In genomic region chr3:109309317-109310265, GRCm38 (mm10) we compare ENCODE assay signal across 9 mouse cellular contexts. TPM values are rescaled to one million over a fixed set of nuclear protein-coding genes. Genes with fewer than 3 reads are reported as not detected.
A peak's percentile ranks its signal among the peaks of the same experiment; 100 is the strongest.
DNase-seq lines count a peak whose midpoint lies in the region; ATAC-seq and TF ChIP-seq lines count a peak whose summit lies in the region.
"Had no signal": no experiment of that assay in that cellular context is flagged by ENCODE, and none has a peak within 500 bp of the region (broad histone marks: within the 10 kb centered on the region; RNA-seq: fewer than 3 reads in every experiment).

No protein-coding gene starts in this region.

- no peak for ATAC-seq in lung, embryonic 14.5 days (ENCODE audit: insufficient read depth)
- peak; percentile 21; the same call in 1 of the 2 replicates for ATAC-seq in intestine, embryonic 16.5 days
- no peak for ATAC-seq in hindbrain, embryonic 16.5 days
- ATAC-seq in midbrain, embryonic 14.5 days (ENCODE audit: low FRiP score, low TSS enrichment): no peak

- H3K4me2 ChIP-seq in lung, embryonic 14.5 days: no peak overlapping the region
- no peak overlapping the region for H3K4me2 ChIP-seq in intestine, embryonic 16.5 days (ENCODE audit: low read depth, low read length)
- no peak overlapping the region for H3K4me2 ChIP-seq in hindbrain, embryonic 16.5 days (ENCODE audit: low read length)
- H3K4me2 ChIP-seq in midbrain, embryonic 14.5 days (ENCODE audit: low read length): no peak overlapping the region

- H3K27me3 ChIP-seq in lung, embryonic 14.5 days (ENCODE audit: insufficient read depth, low read length): no peaks in the 10 kb centered on the region
- no peaks in the 10 kb centered on the region for H3K27me3 ChIP-seq in intestine, embryonic 16.5 days (replicated peaks; ENCODE audit: control insufficient read depth, insufficient read depth, low read length)
- no peaks in the 10 kb centered on the region for H3K27me3 ChIP-seq in hindbrain, embryonic 16.5 days (replicated peaks; ENCODE audit: control insufficient read depth, insufficient read depth, low read length)
- no peaks in the 10 kb centered on the region for H3K27me3 ChIP-seq in midbrain, embryonic 14.5 days (ENCODE audit: control insufficient read depth, insufficient read depth, low read length)

- no peaks in the 10 kb centered on the region for H3K4me1 ChIP-seq in lung, embryonic 14.5 days (ENCODE audit: insufficient read depth)
- peaks cover 7% of the 10 kb centered on the region; the same call in 1 of the 2 replicates for H3K4me1 ChIP-seq in intestine, embryonic 16.5 days (ENCODE audit: control insufficient read depth, insufficient read depth, low read length)
- H3K4me1 ChIP-seq in hindbrain, embryonic 16.5 days (ENCODE audit: control insufficient read depth, insufficient read depth, low read depth, low read length): no peaks in the 10 kb centered on the region
- no peaks in the 10 kb centered on the region for H3K4me1 ChIP-seq in midbrain, embryonic 14.5 days (ENCODE audit: control insufficient read depth, insufficient read depth, low read length)

- peak; percentile 28 for DNase-seq in lung, embryonic 14.5 days
- DNase-seq in lung, postnatal 25 days (ENCODE audit: low spot score): no peak
- peak; percentile 54 for DNase-seq in gastrocnemius, postnatal 14 days
- peak; percentile 19 for DNase-seq in mesoderm, embryonic 11.5 days (ENCODE audit: low read depth, low spot score)
- DNase-seq in midbrain, embryonic 14.5 days: no peak
- DNase-seq in cerebellum, adult 11 months: no peak

- 70% methylated on average over 18 of the region's 18 CpGs for WGBS in lung, embryonic 14.5 days
- WGBS in intestine, embryonic 16.5 days: 80% methylated on average over 18 of the region's 18 CpGs
- 88% methylated on average over 18 of the region's 18 CpGs for WGBS in hindbrain, embryonic 16.5 days
- 89% methylated on average over 18 of the region's 18 CpGs for WGBS in midbrain, embryonic 14.5 days

- H3K9me3 ChIP-seq in lung, embryonic 14.5 days (ENCODE audit: low read depth, low read length): no peaks in the 10 kb centered on the region
- no peaks in the 10 kb centered on the region for H3K9me3 ChIP-seq in intestine, embryonic 16.5 days (ENCODE audit: control insufficient read depth, low read length)
- H3K9me3 ChIP-seq in hindbrain, embryonic 16.5 days (ENCODE audit: control insufficient read depth, low read length): no peaks in the 10 kb centered on the region
- no peaks in the 10 kb centered on the region for H3K9me3 ChIP-seq in midbrain, embryonic 14.5 days (ENCODE audit: control insufficient read depth, low read length)

- intact Hi-C loops in gastrocnemius, postnatal 14 days (cut with DNase I; ENCODE audit: low total_unique reads): no loop called here

- H3K9ac ChIP-seq in lung, embryonic 14.5 days: no peak overlapping the region
- H3K9ac ChIP-seq in intestine, embryonic 16.5 days (ENCODE audit: low read depth, low read length): no peak overlapping the region
- no peak overlapping the region for H3K9ac ChIP-seq in hindbrain, embryonic 16.5 days (ENCODE audit: low read depth, low read length)
- no peak overlapping the region for H3K9ac ChIP-seq in midbrain, embryonic 14.5 days (replicated peaks; ENCODE audit: low read length)

- H3K36me3 ChIP-seq in lung, embryonic 14.5 days (ENCODE audit: insufficient read depth): no peaks in the 10 kb centered on the region
- no peaks in the 10 kb centered on the region for H3K36me3 ChIP-seq in intestine, embryonic 16.5 days (ENCODE audit: control insufficient read depth, insufficient read depth, low read length)
- no peaks in the 10 kb centered on the region for H3K36me3 ChIP-seq in hindbrain, embryonic 16.5 days (ENCODE audit: control insufficient read depth, insufficient read depth, low read length)
- no peaks in the 10 kb centered on the region for H3K36me3 ChIP-seq in midbrain, embryonic 14.5 days (ENCODE audit: control insufficient read depth, insufficient read depth, low read length)

- H3K27ac ChIP-seq in lung, embryonic 14.5 days (ENCODE audit: low read depth): no peak overlapping the region
- no peak overlapping the region for H3K27ac ChIP-seq in intestine, embryonic 16.5 days (ENCODE audit: low read length)
- H3K27ac ChIP-seq in hindbrain, embryonic 16.5 days (ENCODE audit: low read depth, low read length): no peak overlapping the region
- no peak overlapping the region for H3K27ac ChIP-seq in midbrain, embryonic 14.5 days (replicated peaks; ENCODE audit: low read depth, low read length)
- H3K27ac ChIP-seq: macrophage had no signal

- no peak overlapping the region for H3K4me3 ChIP-seq in lung, embryonic 14.5 days (ENCODE audit: low read depth, low read length)
- no peak overlapping the region for H3K4me3 ChIP-seq in intestine, embryonic 16.5 days (ENCODE audit: low read length)
- no peak overlapping the region for H3K4me3 ChIP-seq in hindbrain, embryonic 16.5 days (ENCODE audit: low read length)
- no peak overlapping the region for H3K4me3 ChIP-seq in midbrain, embryonic 14.5 days (replicated peaks; ENCODE audit: low read depth, low read length)

- no peak for TF ChIP-seq CTCF in lung, embryonic 14.5 days (IDR thresholded peaks at IDR 0.05; ENCODE audit: low read depth)

RNA-seq across cellular contexts. Expression of gene Vav3, which starts 30.9 kb away (rescaled TPM):
- 9.1 and 9.7 TPM in 2 replicates for polyA plus RNA-seq in lung, embryonic 14.5 days (2014; fragmentation: Nextera tagmentation; extraction: Ambion mirVana)
- total RNA-seq in gastrocnemius, postnatal 14 days (2021): 1 to 10 TPM; 2.9 to 4.6 TPM
- polyA plus RNA-seq in intestine, embryonic 16.5 days (2015; fragmentation: Nextera tagmentation; extraction: Ambion mirVana): 18.9 and 19.3 TPM in 2 replicates
- 10.3 and 13.7 TPM in 2 replicates for polyA plus RNA-seq in hindbrain, embryonic 16.5 days (2015; fragmentation: Nextera tagmentation; extraction: Ambion mirVana)
- 29.1 and 37.3 TPM in 2 replicates for polyA plus RNA-seq in midbrain, embryonic 14.5 days (2014; fragmentation: Nextera tagmentation; extraction: Ambion mirVana)

Comparison
In these comparisons a context has a peak if more than half of its experiments do, and no peak if none do; other contexts are left out.
1. DNase-seq: peak in lung, embryonic 14.5 days (single experiment), gastrocnemius, postnatal 14 days (single experiment) and mesoderm, embryonic 11.5 days (single experiment); none in lung, postnatal 25 days (single experiment), midbrain, embryonic 14.5 days (single experiment) and cerebellum, adult 11 months (single experiment).